Mouse (Mus musculus) olfactory bulb, adult 2 months (tissue): ENCODE measurements at regions not wholly inside any gene's neighbourhood (a gene's known extent, or its start where the extent isn't known, plus 50 kb on each side); places are given as distances from the start of the nearest gene placed in this dataset.

Source experiments
- H3K27ac ChIP-seq: fragments of 200-500 bp; 2 replicates; pipeline ENCODE4 v1.5.1; 2012; ENCODE audit warnings: low read depth, low read length; ENCODE audit not compliant: insufficient read depth
- H3K4me1 ChIP-seq: fragments of 200-500 bp; 2 replicates; pipeline ENCODE4 v1.6.1; 2012; ENCODE audit warnings: low read length; ENCODE audit not compliant: control insufficient read depth, insufficient read depth
- H3K4me3 ChIP-seq: fragments of 200-500 bp; 2 replicates; pipeline ENCODE4 v1.5.1; 2012; ENCODE audit warnings: mild to moderate bottlenecking, low read depth, low read length, moderate library complexity; ENCODE audit not compliant: insufficient read depth
- CTCF ChIP-seq: fragments of 200-500 bp; IDR thresholded peaks from 2 replicates; pipeline ENCODE4 v1.5.1; 2012; ENCODE audit warnings: low read depth, mild to moderate bottlenecking, low read length, moderate library complexity; ENCODE audit not compliant: insufficient read depth
- POLR2A ChIP-seq: fragments of 200-500 bp; IDR thresholded peaks from 2 replicates; pipeline ENCODE4 v1.6.1; 2012; ENCODE audit warnings: mild to moderate bottlenecking, low read depth, low read length, moderate library complexity; ENCODE audit not compliant: insufficient read depth
- WGBS: fragments of 180-500 bp; shearing (Covaris S2); methylation state at CpG from one replicate; pipeline ENCODE4 v1.1.7; 2018; 5-methylcytosine and 5-hydroxymethylcytosine counted together

DNA sequence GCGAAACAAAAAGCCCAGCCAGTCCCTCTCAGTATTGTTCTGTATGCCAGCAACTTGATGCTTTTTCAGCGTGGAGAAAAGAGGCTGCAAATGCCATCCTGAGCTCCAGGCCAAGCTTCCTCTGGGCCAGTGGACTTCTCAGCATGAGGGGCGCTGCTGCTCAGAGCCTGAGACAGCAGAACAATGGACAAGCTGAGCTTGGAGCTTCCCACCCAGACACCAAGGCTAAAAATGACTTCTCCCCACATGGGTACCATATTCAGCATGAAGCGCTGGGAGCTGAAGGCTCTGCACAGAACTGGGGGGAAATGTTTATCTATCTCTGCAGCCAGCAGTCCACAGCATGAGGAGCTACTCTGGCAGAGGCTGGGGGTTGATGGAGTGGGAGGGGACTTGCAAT lies 402.3 kb downstream of the Pdcd6ip start:
- no peak overlapping the region for H3K27ac ChIP-seq
- WGBS, result 35% methylated on average over 4 of the region's 4 CpGs
- peaks cover 18% of the 10 kb centered on the region for H3K4me1 ChIP-seq
- H3K4me3 ChIP-seq, result no peak overlapping the region
- no peak for TF ChIP-seq POLR2A
- no peak for TF ChIP-seq CTCF

DNA sequence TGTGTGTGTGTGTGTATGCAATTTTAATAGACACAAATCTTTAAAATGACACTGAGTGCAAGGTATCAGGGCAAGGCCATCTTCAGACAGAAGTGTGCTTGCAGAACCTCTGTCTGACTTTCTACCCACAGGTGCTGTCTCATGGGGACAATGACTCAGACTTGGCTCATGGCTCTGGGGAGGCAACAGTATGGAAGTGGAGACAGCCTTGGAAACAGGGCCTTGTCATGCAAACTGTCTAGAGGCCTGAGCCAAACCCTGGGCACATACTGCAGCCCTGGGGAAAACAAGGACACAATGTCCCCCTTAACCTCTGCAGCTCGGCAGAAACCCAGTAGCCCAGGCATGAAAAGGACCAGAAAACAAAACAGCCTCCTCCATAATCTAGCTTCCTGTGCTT lies 405.6 kb downstream of the Pdcd6ip start:
- 57% methylated on average over 1 of the region's 1 CpGs for WGBS
- TF ChIP-seq POLR2A (no peak), CTCF (no peak)
- H3K27ac ChIP-seq, result no peak overlapping the region
- H3K4me3 ChIP-seq, result no peak overlapping the region
- H3K4me1 ChIP-seq, result peaks cover 18% of the 10 kb centered on the region

DNA sequence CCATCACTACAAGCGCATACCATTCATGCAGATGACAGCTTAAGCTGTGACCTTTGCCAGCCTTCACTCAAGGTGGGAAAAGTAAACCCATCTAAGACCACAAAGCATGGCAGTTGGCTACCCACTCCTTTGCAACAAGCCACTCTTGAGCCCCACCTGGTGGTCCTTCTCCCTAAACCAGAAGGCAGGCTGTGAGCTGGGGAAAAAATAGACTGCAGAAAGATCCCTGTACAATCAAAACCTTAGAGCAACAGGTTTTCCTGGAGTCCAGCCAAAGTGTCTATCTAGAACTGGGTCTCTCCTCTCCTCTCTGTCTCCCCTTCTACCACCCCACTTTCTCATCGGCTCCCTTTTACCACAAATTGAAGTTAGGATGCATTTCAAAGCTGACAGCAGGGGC lies 407.2 kb downstream of the Pdcd6ip start:
- no peak for TF ChIP-seq CTCF
- TF ChIP-seq POLR2A, result no peak
- Histone ChIP-seq H3K4me3 (no peak overlapping the region), H3K4me1 (peaks cover 15% of the 10 kb centered on the region), H3K27ac (no peak overlapping the region)
- WGBS, result 57% methylated on average over 2 of the region's 2 CpGs

DNA sequence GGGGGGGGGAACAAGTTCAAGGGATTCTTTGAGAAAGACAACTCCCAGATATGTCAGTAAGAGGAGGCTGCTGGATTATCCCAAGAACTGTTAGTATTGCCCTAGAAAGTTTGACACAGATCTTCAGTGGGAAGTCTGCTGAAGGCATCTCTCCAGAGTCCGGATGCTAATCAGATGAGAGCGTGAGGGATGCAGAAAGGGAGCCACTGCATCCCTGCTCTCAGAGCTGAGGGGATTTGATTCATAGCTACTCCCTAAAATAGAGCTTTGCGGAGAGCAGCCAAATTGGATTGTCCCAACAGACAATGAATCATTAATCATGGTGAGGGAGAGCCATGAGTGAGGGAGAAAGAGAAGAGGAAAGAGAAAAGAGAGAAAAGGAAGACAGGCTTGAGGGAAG lies 408.2 kb downstream of the Pdcd6ip start:
- Histone ChIP-seq H3K4me1 (peaks cover 12% of the 10 kb centered on the region; the same call in 1 of the 2 replicates), H3K27ac (no peak overlapping the region), H3K4me3 (no peak overlapping the region)
- TF ChIP-seq POLR2A (no peak), CTCF (no peak)
- WGBS, result 19% methylated on average over 3 of the region's 3 CpGs

DNA sequence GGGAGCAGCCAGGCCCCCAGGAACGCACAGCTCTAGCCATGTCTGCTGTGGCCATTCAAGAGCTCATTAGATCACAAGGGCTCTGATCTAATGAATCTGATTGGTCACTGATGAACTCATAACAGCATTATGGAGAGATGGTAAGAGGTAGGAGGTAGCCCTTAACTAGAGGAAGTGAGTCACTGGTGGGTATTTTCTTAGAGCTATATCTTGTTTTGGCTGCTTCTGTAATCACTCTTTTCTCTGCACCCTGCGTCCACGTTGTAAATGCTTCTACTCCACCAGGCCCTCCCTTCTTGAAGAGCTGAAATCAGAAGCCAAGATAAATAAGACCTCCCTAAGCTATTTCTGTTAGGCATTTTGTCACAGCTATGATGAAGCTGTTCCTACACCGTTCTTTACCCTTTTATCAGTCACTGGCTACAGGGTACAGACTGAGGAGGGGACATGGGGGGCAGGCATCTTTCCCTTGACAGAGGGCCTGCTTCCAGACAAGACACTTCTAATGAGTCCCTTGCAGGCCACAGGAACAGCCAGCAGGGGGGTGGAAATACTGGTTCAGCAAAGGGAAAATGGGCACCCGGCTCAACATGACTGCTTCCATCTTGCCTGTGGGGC lies 412.1 kb downstream of the Pdcd6ip start:
- Histone ChIP-seq H3K27ac (no peak overlapping the region), H3K4me1 (no peaks in the 10 kb centered on the region; the same call in 1 of the 2 replicates), H3K4me3 (no peak overlapping the region)
- TF ChIP-seq CTCF (no peak), POLR2A (no peak)
- 63% methylated on average over 5 of the region's 5 CpGs for WGBS

DNA sequence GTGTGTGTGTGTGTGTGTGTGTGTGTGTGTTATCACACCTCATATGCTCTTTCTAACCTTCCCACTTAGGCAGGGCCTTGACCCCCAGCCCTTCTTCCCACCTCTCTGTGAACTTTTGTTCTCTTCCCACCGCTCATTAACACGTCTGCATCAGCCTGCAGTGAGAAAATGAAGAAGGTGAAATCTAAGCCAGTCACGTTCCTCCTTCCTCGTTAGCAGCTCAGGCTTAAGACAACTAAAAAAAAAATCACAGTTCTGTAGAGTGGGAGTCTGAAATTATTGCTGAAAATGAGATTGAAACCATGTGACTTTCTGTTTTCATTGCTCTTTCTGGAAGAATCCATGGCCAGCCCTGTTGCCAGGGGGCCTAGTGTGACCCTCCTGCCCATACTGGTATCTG lies 420.7 kb downstream of the Pdcd6ip start:
- Histone ChIP-seq H3K27ac (no peak overlapping the region), H3K4me3 (no peak overlapping the region), H3K4me1 (no peaks in the 10 kb centered on the region)
- TF ChIP-seq POLR2A (no peak), CTCF (no peak)
- WGBS, result 63% methylated on average over 4 of the region's 4 CpGs

DNA sequence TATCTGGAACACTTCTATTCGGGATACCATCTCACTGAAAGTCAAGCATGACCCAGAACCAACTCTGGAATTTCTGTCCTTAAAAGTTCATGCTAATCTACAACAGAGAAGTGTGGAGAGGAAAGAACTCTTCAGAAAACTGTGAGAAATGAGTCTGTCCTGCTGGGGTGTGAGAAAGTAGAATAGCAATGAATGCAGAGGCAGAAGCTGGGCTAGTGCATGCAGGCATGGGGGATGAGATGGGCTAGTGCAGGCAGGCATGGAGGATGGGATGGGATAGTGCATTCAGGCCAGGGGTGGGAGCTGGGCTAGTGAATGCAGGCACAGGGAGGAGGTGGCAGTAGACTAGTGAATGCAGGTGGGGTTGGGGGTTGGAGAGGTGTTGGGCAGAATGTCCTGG lies 424.8 kb downstream of the Pdcd6ip start:
- no peak for TF ChIP-seq POLR2A
- TF ChIP-seq CTCF, result no peak
- Histone ChIP-seq H3K27ac (no peak overlapping the region), H3K4me1 (no peaks in the 10 kb centered on the region), H3K4me3 (no peak overlapping the region)
- WGBS, result 56% methylated on average over 1 of the region's 1 CpGs

DNA sequence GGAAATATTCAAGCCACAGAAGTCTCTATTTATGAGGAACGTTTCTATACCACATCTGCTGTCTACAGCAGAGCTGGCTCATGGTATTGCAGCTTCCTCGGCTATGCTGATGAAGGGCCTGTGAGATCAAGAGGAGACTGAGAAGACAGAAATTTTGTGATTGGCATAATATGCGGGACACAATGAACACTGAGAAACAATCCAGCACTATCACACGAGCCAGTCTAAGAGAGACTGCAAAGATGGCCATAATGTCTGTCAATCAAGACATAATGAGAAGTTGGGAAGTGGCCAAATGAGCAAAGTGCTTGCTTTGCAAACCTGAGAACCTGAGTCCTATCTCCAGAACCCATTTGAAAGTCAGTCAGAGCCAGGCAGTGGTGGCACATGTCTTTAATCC lies 437.5 kb downstream of the Pdcd6ip start:
- no peak overlapping the region for H3K27ac ChIP-seq

DNA sequence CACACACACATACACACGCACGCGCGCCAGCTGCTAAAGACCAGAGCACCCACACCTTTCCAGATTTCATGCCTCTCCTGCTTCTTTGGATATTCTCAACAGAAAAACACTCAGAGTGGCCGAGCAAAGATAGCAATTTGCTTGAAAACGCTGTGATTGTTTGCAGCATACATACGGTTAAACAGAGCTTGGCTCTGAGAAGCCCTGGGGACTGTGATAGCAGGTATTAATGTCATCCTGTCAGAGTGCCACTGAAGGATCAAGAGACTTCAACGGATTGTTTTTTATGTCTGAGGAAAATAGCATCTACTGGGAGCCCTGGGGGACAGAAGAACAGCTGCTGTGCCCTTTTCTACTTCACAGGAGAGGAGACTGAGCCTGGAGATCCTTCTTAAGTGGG lies 440.4 kb downstream of the Pdcd6ip start:
- Histone ChIP-seq H3K4me1 (peaks cover 5% of the 10 kb centered on the region; the same call in 1 of the 2 replicates), H3K27ac (no peak overlapping the region), H3K4me3 (no peak overlapping the region)
- 68% methylated on average over 8 of the region's 8 CpGs for WGBS
- TF ChIP-seq CTCF (no peak), POLR2A (no peak)

More for the DNA sequence above, 437.5 kb downstream of the Pdcd6ip start:
- H3K4me3 ChIP-seq, result no peak overlapping the region
- WGBS, result 59% methylated on average over 4 of the region's 4 CpGs
- no peak for TF ChIP-seq CTCF
- TF ChIP-seq POLR2A, result no peak
- no peaks in the 10 kb centered on the region for H3K4me1 ChIP-seq

DNA sequence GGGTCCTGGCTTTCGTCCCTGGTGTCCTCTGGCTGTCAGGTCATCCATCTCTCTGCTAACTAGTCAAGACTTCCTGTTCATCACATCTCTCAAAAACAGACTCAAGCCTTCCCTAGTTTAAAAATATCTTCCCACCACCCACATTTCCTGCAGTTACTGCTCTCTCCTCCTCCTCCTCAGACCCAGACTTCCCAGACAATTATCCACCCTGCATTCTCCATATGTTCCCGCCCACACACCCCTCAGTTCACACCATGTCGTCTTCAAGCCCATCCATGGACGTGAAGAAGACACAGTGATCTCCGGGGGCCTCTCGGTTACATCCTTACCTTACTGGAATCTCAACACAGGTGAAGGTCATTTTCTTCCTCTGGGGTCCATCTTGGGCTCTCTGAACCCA lies 444.4 kb downstream of the Pdcd6ip start:
- 66% methylated on average over 6 of the region's 6 CpGs for WGBS
- no peak for TF ChIP-seq POLR2A
- no peak for TF ChIP-seq CTCF
- Histone ChIP-seq H3K4me1 (peaks cover 5% of the 10 kb centered on the region; the same call in 1 of the 2 replicates), H3K27ac (no peak overlapping the region), H3K4me3 (no peak overlapping the region)
